Mouse (Mus musculus): ENCODE data around the gene Ccdc28b.

Ccdc28b gene

GRCm38 (mm10) chr4:129584884-129585608 lies 38.7 kb downstream of the Ccdc28b start:
- peak; percentile 85 to 92 for DNase-seq (ENCODE audit: low spot score in 2 of 2)

GRCm38 (mm10) chr4:129584370-129584769 lies 39.4 kb downstream of the Ccdc28b start:
- DNase-seq (ENCODE audit: low spot score in 2 of 2), result no peak

- no peak for DNase-seq (ENCODE audit: low spot score in 2 of 2)
Measured at GRCm38 (mm10) chr4:129582251-129582650, 41.5 kb downstream of the Ccdc28b start.

- peak; percentile 66 to 70 for DNase-seq (ENCODE audit: low spot score in 2 of 2)
Measured at GRCm38 (mm10) chr4:129580347-129580746, 43.4 kb downstream of the Ccdc28b start.

- no peak for DNase-seq (ENCODE audit: low spot score in 2 of 2)
Measured at GRCm38 (mm10) chr4:129578466-129578865, 45.3 kb downstream of the Ccdc28b start, which contains the start of gene Fam167b. Gene Fam167b, minus strand, starts transcription at chr4:129578549.

- DNase-seq (ENCODE audit: low spot score in 2 of 2), result no peak
Measured at GRCm38 (mm10) chr4:129577688-129578087, 46.1 kb downstream of the Ccdc28b start.

GRCm38 (mm10) chr4:129576863-129577491 lies 46.8 kb downstream of the Ccdc28b start:
- peak; percentile 76 to 82 for DNase-seq (ENCODE audit: low spot score in 2 of 2)

- peak; percentile 89 to 93 for DNase-seq (ENCODE audit: low spot score in 2 of 2)
Measured at GRCm38 (mm10) chr4:129575171-129575844, 48.4 kb downstream of the Ccdc28b start.

- peak; percentile 84 to 87 for DNase-seq (ENCODE audit: low spot score in 2 of 2)
Measured at GRCm38 (mm10) chr4:129573430-129573829, 50.3 kb downstream of the Ccdc28b start, which contains the start of gene Lck. Gene Lck, minus strand, starts transcription at chr4:129573641.

GRCm38 (mm10) chr4:129573093-129573370 lies 50.7 kb downstream of the Ccdc28b start:
- no peak for DNase-seq (ENCODE audit: low spot score in 2 of 2)

- DNase-seq (ENCODE audit: low spot score in 2 of 2), result no peak
Measured at GRCm38 (mm10) chr4:129572236-129573092, 51.3 kb downstream of the Ccdc28b start.

- DNase-seq (ENCODE audit: low spot score in 2 of 2), result no peak
Measured at GRCm38 (mm10) chr4:129571551-129572084, 52.1 kb downstream of the Ccdc28b start.

GRCm38 (mm10) chr4:129570028-129570427 lies 53.7 kb downstream of the Ccdc28b start:
- DNase-seq (ENCODE audit: low spot score in 2 of 2), result no peak
